Mouse (Mus musculus): ENCODE data around the gene Chad. TPM values are rescaled to one million over a fixed set of nuclear protein-coding genes. Genes with fewer than 3 reads are reported as not detected.
A peak's percentile ranks its signal among the peaks of the same experiment; 100 is the strongest.

Gene Chad
- total and polyA plus RNA-seq, 3 experiments, result 0.17 to 0.41 TPM; not detected in 1

- H3K36me3 ChIP-seq (replicated peaks in 1 of 2; ENCODE audit: control insufficient read depth in 1 of 2, insufficient read depth in 1 of 2, low read length in 1 of 2), result peaks cover 0 to 38% of the 10 kb centered on the region in 2 experiments
- H3K27ac ChIP-seq (ENCODE audit: insufficient read depth, low read depth), result no peak overlapping the region
- in situ Hi-C loops (cut with MboI; ENCODE audit: low pct_ligation_motif_present, low pct_unique_long_range_greater_than_20kb, low sequenced_read_pairs), result no loop called here
- H3K9me3 ChIP-seq (replicated peaks; ENCODE audit: low read length), result peaks cover 3% of the 10 kb centered on the region
- H3K4me1 ChIP-seq (ENCODE audit: control insufficient read depth in 1 of 2, insufficient read depth in 2 of 2), result peaks cover 10 to 43% of the 10 kb centered on the region in 2 experiments
- DNase-seq (ENCODE audit: extremely low read depth), result no peak
- no peak overlapping the region for H3K4me2 ChIP-seq (ENCODE audit: insufficient read depth, low read depth, poor library complexity, severe bottlenecking)
- H3K4me3 ChIP-seq (replicated peaks in 1 of 3; ENCODE audit: low read depth in 2 of 3, low read length in 2 of 3, poor library complexity in 1 of 3), result no peak overlapping the region
- H3K9ac ChIP-seq (ENCODE audit: insufficient read depth, low read depth), result no peak overlapping the region
- no peaks in the 10 kb centered on the region for H3K27me3 ChIP-seq (replicated peaks)
- dilution Hi-C loops (cut with MboI; ENCODE audit: extremely low pct_ligation_motif_present, extremely low pct_unique_long_range_greater_than_20kb, low sequenced_read_pairs), result no loop called here
- no peaks in the 10 kb centered on the region for H3K79me2 ChIP-seq (replicated peaks; ENCODE audit: control insufficient read depth, extremely low read depth, insufficient read depth, poor library complexity, severe bottlenecking)
- TF ChIP-seq BHLHE40 (IDR thresholded peaks at IDR 0.05; ENCODE audit: low read depth, low read length), result no peak
- no peak for TF ChIP-seq JUND (conservative IDR thresholded peaks at IDR 0.05; ENCODE audit: low read depth, low read length)
- TF ChIP-seq MAFK (IDR thresholded peaks at IDR 0.05; ENCODE audit: insufficient replicate concordance, low read length), result no peak
- TF ChIP-seq MAZ (IDR thresholded peaks at IDR 0.05; ENCODE audit: low read depth, low read length), result no peak
- 0 out of 4 replicates have a peak, but pooled peaks of 1 of the 2 experiments have one; percentile 17 for TF ChIP-seq CTCF (conservative IDR thresholded peaks at IDR 0.05 in 1 of 2, IDR thresholded peaks at IDR 0.05 in 1 of 2; ENCODE audit: low read depth in 2 of 2, low read length in 2 of 2)
- no peak for TF ChIP-seq TBP (conservative IDR thresholded peaks at IDR 0.05; ENCODE audit: low read depth, low read length)
- TF ChIP-seq SIN3A (IDR thresholded peaks at IDR 0.05; ENCODE audit: low read length), result no peak
Observed at GRCm38 (mm10) chr11:94587511-94587910, 22.7 kb downstream of the Chad start.

DNA sequence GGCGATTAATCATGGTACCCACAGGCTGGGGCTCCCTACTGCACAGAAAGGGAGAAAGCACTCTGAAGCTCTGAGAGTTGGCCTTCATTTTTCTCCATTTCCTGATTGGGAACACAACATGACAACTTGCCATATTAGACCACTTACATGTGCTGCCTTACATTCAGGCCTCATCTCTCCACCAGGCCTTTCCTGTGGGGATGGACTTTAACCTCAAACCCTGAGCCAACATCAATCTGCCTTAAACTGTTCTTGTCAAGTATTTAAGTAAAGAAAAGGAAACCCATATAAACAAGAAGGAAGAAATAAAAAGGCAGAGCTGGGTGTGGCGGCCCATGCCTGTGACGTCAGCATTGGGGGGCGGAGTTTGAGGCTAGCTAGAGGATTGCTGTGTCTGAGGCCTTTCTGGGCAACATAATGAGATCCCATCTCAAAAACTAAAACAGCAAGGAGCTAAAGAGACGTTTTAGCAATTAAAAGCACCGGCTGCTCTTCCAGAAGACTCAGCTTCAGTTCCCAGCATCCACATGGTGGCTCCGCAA, 31.5 kb downstream of the Chad start:
- Histone ChIP-seq H3K9ac (ENCODE audit: insufficient read depth, low read depth) (no peak overlapping the region), H3K4me2 (ENCODE audit: insufficient read depth, low read depth, poor library complexity, severe bottlenecking) (no peak overlapping the region), H3K27me3 (replicated peaks) (no peaks in the 10 kb centered on the region), H3K4me1 (ENCODE audit: control insufficient read depth in 1 of 2, insufficient read depth in 2 of 2) (peaks cover 11 to 46% of the 10 kb centered on the region in 2 experiments), H3K79me2 (replicated peaks; ENCODE audit: control insufficient read depth, extremely low read depth, insufficient read depth, poor library complexity, severe bottlenecking) (no peaks in the 10 kb centered on the region), H3K36me3 (replicated peaks in 1 of 2; ENCODE audit: control insufficient read depth in 1 of 2, insufficient read depth in 1 of 2, low read length in 1 of 2) (peaks cover 0 to 46% of the 10 kb centered on the region in 2 experiments), H3K27ac (ENCODE audit: insufficient read depth, low read depth) (no peak overlapping the region), H3K9me3 (replicated peaks; ENCODE audit: low read length) (no peaks in the 10 kb centered on the region), H3K4me3 (replicated peaks in 1 of 3; ENCODE audit: low read depth in 2 of 3, low read length in 2 of 3, poor library complexity in 1 of 3) (no peak overlapping the region)
- TF ChIP-seq PAX5 (IDR thresholded peaks at IDR 0.05; ENCODE audit: low read length) (no peak), JUN (IDR thresholded peaks at IDR 0.05; ENCODE audit: insufficient read depth, low read depth, low read length) (no peak), CTCF (conservative IDR thresholded peaks at IDR 0.05 in 1 of 2, IDR thresholded peaks at IDR 0.05 in 1 of 2; ENCODE audit: low read depth in 2 of 2, low read length in 2 of 2) (no peak), KAT2A (IDR thresholded peaks at IDR 0.05; ENCODE audit: insufficient replicate concordance, low read length) (no peak), MEF2A (IDR thresholded peaks at IDR 0.05; ENCODE audit: borderline replicate concordance, low read depth, low read length) (no peak)
- dilution Hi-C loops (cut with MboI; ENCODE audit: extremely low pct_ligation_motif_present, extremely low pct_unique_long_range_greater_than_20kb, low sequenced_read_pairs), result no loop called here
- DNase-seq (ENCODE audit: extremely low read depth), result peak; percentile 47
- in situ Hi-C loops (cut with MboI; ENCODE audit: low pct_ligation_motif_present, low pct_unique_long_range_greater_than_20kb, low sequenced_read_pairs), result no loop called here

- no peaks in the 10 kb centered on the region for H3K27me3 ChIP-seq (replicated peaks)
- peaks cover 8 to 43% of the 10 kb centered on the region in 2 experiments for H3K4me1 ChIP-seq (ENCODE audit: control insufficient read depth in 1 of 2, insufficient read depth in 2 of 2)
Observed at GRCm38 (mm10) chr11:94597319-94597718, 32.5 kb downstream of the Chad start.

More at GRCm38 (mm10) chr11:94597319-94597718, 32.5 kb downstream of the Chad start:
- no peaks in the 10 kb centered on the region for H3K79me2 ChIP-seq (replicated peaks; ENCODE audit: control insufficient read depth, extremely low read depth, insufficient read depth, poor library complexity, severe bottlenecking)
- no peak overlapping the region for H3K4me3 ChIP-seq (replicated peaks in 1 of 3; ENCODE audit: low read depth in 2 of 3, low read length in 2 of 3, poor library complexity in 1 of 3)
- H3K27ac ChIP-seq (ENCODE audit: insufficient read depth, low read depth), result no peak overlapping the region
- TF ChIP-seq POLR2AphosphoS2 (IDR thresholded peaks at IDR 0.05; ENCODE audit: low read depth, low read length) (no peak), RAD21 (IDR thresholded peaks at IDR 0.05; ENCODE audit: low read depth, low read length) (no peak), SIN3A (IDR thresholded peaks at IDR 0.05; ENCODE audit: low read length) (no peak), JUN (IDR thresholded peaks at IDR 0.05; ENCODE audit: insufficient read depth, low read depth, low read length) (no peak), POLR2A (IDR thresholded peaks at IDR 0.05; ENCODE audit: low read depth, low read length) (no peak), EP300 (IDR thresholded peaks at IDR 0.05; ENCODE audit: low read length) (no peak), CHD2 (IDR thresholded peaks at IDR 0.05; ENCODE audit: low read length) (no peak), IRF4 (IDR thresholded peaks at IDR 0.05; ENCODE audit: low read depth, low read length) (no peak), HCFC1 (IDR thresholded peaks at IDR 0.05; ENCODE audit: low read depth, low read length) (no peak)
- in situ Hi-C loops (cut with MboI; ENCODE audit: low pct_ligation_motif_present, low pct_unique_long_range_greater_than_20kb, low sequenced_read_pairs) (no loop called here), dilution Hi-C loops (cut with MboI; ENCODE audit: extremely low pct_ligation_motif_present, extremely low pct_unique_long_range_greater_than_20kb, low sequenced_read_pairs) (no loop called here)
- no peak overlapping the region for H3K4me2 ChIP-seq (ENCODE audit: insufficient read depth, low read depth, poor library complexity, severe bottlenecking)
- no peaks in the 10 kb centered on the region for H3K9me3 ChIP-seq (replicated peaks; ENCODE audit: low read length)
- DNase-seq (ENCODE audit: extremely low read depth), result no peak
- H3K36me3 ChIP-seq (replicated peaks in 1 of 2; ENCODE audit: control insufficient read depth in 1 of 2, insufficient read depth in 1 of 2, low read length in 1 of 2), result peaks cover 0 to 40% of the 10 kb centered on the region in 2 experiments
- no peak overlapping the region for H3K9ac ChIP-seq (ENCODE audit: insufficient read depth, low read depth)
